Mouse (Mus musculus) forebrain, postnatal 0 days (tissue): ENCODE measurements around the gene Reep6. TPM values are rescaled to one million over a fixed set of nuclear protein-coding genes. Genes with fewer than 3 reads are reported as not detected.

Experiments used
- ATAC-seq: fragments of 200-750 bp; cut with Nextera tagmentation; 2 replicates; pipeline ENCODE4 v1.8.0; 2017; ENCODE audit warnings: mild to moderate bottlenecking, moderate library complexity
- DNase-seq: peaks from one replicate; pipeline ENCODE4 v3.0.0-alpha.2; 2015
- H3K27ac ChIP-seq: fragments of 300-500 bp; sonication (generic); 2 replicates; pipeline ENCODE4 v1.5.1; 2014; ENCODE audit warnings: low read depth, mild to moderate bottlenecking, antibody characterized with exemption, low read length, moderate library complexity, mixed read lengths
- H3K27me3 ChIP-seq: fragments of 300-500 bp; sonication (generic); 2 replicates; pipeline ENCODE4 v1.6.1; 2014; ENCODE audit warnings: mild to moderate bottlenecking, low read length, mixed read lengths; ENCODE audit not compliant: insufficient read depth
- H3K36me3 ChIP-seq: fragments of 300-500 bp; sonication (generic); 2 replicates; pipeline ENCODE4 v1.6.1; 2014; ENCODE audit warnings: mild to moderate bottlenecking, moderate library complexity; ENCODE audit not compliant: insufficient read depth
- H3K4me1 ChIP-seq: fragments of 300-500 bp; sonication (generic); 2 replicates; pipeline ENCODE4 v1.6.1; 2014; ENCODE audit warnings: antibody characterized with exemption; ENCODE audit not compliant: insufficient read depth
- H3K4me2 ChIP-seq: fragments of 300-500 bp; sonication (generic); 2 replicates; pipeline ENCODE4 v1.6.1; 2014; ENCODE audit warnings: low read depth, mild to moderate bottlenecking, moderate library complexity
- H3K4me3 ChIP-seq: fragments of 300-500 bp; sonication (generic); 2 replicates; pipeline ENCODE4 v1.5.1; 2014; ENCODE audit warnings: low read depth, low read length, mixed read lengths
- H3K9ac ChIP-seq: fragments of 300-500 bp; sonication (generic); 2 replicates; pipeline ENCODE4 v1.6.1; 2014; ENCODE audit warnings: mild to moderate bottlenecking
- H3K9me3 ChIP-seq: fragments of 300-500 bp; sonication (generic); 2 replicates; pipeline ENCODE4 v1.6.1; 2016; ENCODE audit warnings: low read length
- CTCF ChIP-seq: sonication (generic); IDR thresholded peaks from 2 replicates; pipeline ENCODE4 v1.5.1; 2016; ENCODE audit warnings: antibody characterized with exemption, control low read depth, low read depth
- WGBS: fragments of 180-500 bp; shearing (Covaris S2); extraction: QIAGEN DNeasy Blood & Tissue Kit; methylation state at CpG from one replicate; pipeline ENCODE4 v1.1.7; 2014; 5-methylcytosine and 5-hydroxymethylcytosine counted together
- polyA plus RNA-seq: library from polyadenylated mRNA; unstranded; fragments of >200 nt; fragmentation: Nextera tagmentation; extraction: Ambion mirVana; gene quantifications from 2 replicates; pipeline ENCODE4 v1.2.1, GENCODE M21; 2015
- total RNA-seq: library from RNA; depleted of rRNA; stranded (reverse); fragments of >200 nt; gene quantifications from 2 replicates; pipeline ENCODE4 v1.2.3, GENCODE M21; 2014

Gene Reep6
- total and polyA plus RNA-seq, 2 experiments from 2014 or later: 1.8 to 6.4 TPM

- Histone ChIP-seq H3K27ac (no peak overlapping the region; the same call in 1 of the 2 replicates), H3K27me3 (no peaks in the 10 kb centered on the region), H3K9me3 (no peaks in the 10 kb centered on the region), H3K4me2 (no peak overlapping the region), H3K9ac (no peak overlapping the region), H3K36me3 (peaks cover 98% of the 10 kb centered on the region), H3K4me3 (no peak overlapping the region), H3K4me1 (no peaks in the 10 kb centered on the region)
- WGBS: 75% methylated on average over 54 of the region's 54 CpGs
- DNase-seq: no peak
- no peak for TF ChIP-seq CTCF
- no peak for ATAC-seq
Observed at GRCm38 (mm10) chr10:80312586-80313504, 16.9 kb upstream of the Reep6 start.

- H3K4me3 ChIP-seq: no peak overlapping the region
- H3K4me2 ChIP-seq: no peak overlapping the region
- no peak overlapping the region for H3K27ac ChIP-seq
- no peaks in the 10 kb centered on the region for H3K27me3 ChIP-seq
- DNase-seq: no peak
- 65% methylated on average over 20 of the region's 20 CpGs for WGBS
- H3K9me3 ChIP-seq: no peaks in the 10 kb centered on the region
- ATAC-seq: no peak
- peaks cover 96% of the 10 kb centered on the region for H3K36me3 ChIP-seq
- H3K4me1 ChIP-seq: no peaks in the 10 kb centered on the region
- TF ChIP-seq CTCF: no peak
- no peak overlapping the region for H3K9ac ChIP-seq
Observed at GRCm38 (mm10) chr10:80313627-80314201, 16.0 kb upstream of the Reep6 start.

GRCm38 (mm10) chr10:80314494-80315001 is 15.2 kb upstream of the Reep6 start:
- peaks cover 88% of the 10 kb centered on the region for H3K36me3 ChIP-seq
- WGBS: 63% methylated on average over 16 of the region's 16 CpGs
- H3K9ac ChIP-seq: no peak overlapping the region
- no peak for TF ChIP-seq CTCF
- H3K4me3 ChIP-seq: no peak overlapping the region
- H3K27me3 ChIP-seq: no peaks in the 10 kb centered on the region
- H3K9me3 ChIP-seq: no peaks in the 10 kb centered on the region
- DNase-seq (no peak), ATAC-seq (no peak)
- H3K4me2 ChIP-seq: no peak overlapping the region
- H3K4me1 ChIP-seq: peaks cover 2% of the 10 kb centered on the region; the same call in 1 of the 2 replicates
- no peak overlapping the region for H3K27ac ChIP-seq

GRCm38 (mm10) chr10:80315315-80315714 is 14.4 kb upstream of the Reep6 start:
- Histone ChIP-seq H3K9me3 (no peaks in the 10 kb centered on the region), H3K36me3 (peaks cover 82% of the 10 kb centered on the region), H3K4me2 (no peak overlapping the region), H3K4me1 (peaks cover 3% of the 10 kb centered on the region; the same call in 1 of the 2 replicates), H3K4me3 (no peak overlapping the region), H3K27me3 (no peaks in the 10 kb centered on the region), H3K9ac (no peak overlapping the region), H3K27ac (0 out of 2 replicates have a peak overlapping the region, but pooled peaks have one; percentile 9)
- DNase-seq (no peak), ATAC-seq (no peak)
- WGBS: 60% methylated on average over 27 of the region's 27 CpGs
- TF ChIP-seq CTCF: no peak

GRCm38 (mm10) chr10:80316359-80316781 is 13.4 kb upstream of the Reep6 start:
- Histone ChIP-seq H3K4me1 (peaks cover 3% of the 10 kb centered on the region; the same call in 1 of the 2 replicates), H3K4me2 (no peak overlapping the region), H3K27me3 (no peaks in the 10 kb centered on the region), H3K36me3 (peaks cover 72% of the 10 kb centered on the region), H3K27ac (peak overlapping the region; percentile 21; the same call in 1 of the 2 replicates), H3K9ac (no peak overlapping the region), H3K9me3 (no peaks in the 10 kb centered on the region), H3K4me3 (no peak overlapping the region)
- WGBS: 25% methylated on average over 11 of the region's 11 CpGs
- ATAC-seq (peak; percentile 48), DNase-seq (no peak)
- TF ChIP-seq CTCF: no peak

- no peak overlapping the region for H3K4me3 ChIP-seq
- TF ChIP-seq CTCF: no peak
- no peak overlapping the region for H3K4me2 ChIP-seq
- ATAC-seq (no peak), DNase-seq (no peak)
- peaks cover 65% of the 10 kb centered on the region for H3K36me3 ChIP-seq
- no peak overlapping the region for H3K9ac ChIP-seq
- WGBS: 69% methylated on average over 10 of the region's 10 CpGs
- no peaks in the 10 kb centered on the region for H3K27me3 ChIP-seq
- peaks cover 3% of the 10 kb centered on the region; the same call in 1 of the 2 replicates for H3K4me1 ChIP-seq
- 0 out of 2 replicates have a peak overlapping the region, but pooled peaks have one; percentile 21 for H3K27ac ChIP-seq
- H3K9me3 ChIP-seq: no peaks in the 10 kb centered on the region
Observed at GRCm38 (mm10) chr10:80317011-80317410, 12.7 kb upstream of the Reep6 start.

- H3K4me2 ChIP-seq: peak within 1 kb of the TSS; percentile 89
- H3K27ac ChIP-seq: peak within 1 kb of the TSS; percentile 72
- peak within 1 kb of the TSS; percentile 62 for H3K4me3 ChIP-seq
- ATAC-seq (peak; percentile 79), DNase-seq (peak; percentile 93)
- H3K9ac ChIP-seq: peak within 1 kb of the TSS; percentile 57
- H3K9me3 ChIP-seq: no peaks in the 10 kb centered on the region
- no peaks in the 10 kb centered on the region for H3K27me3 ChIP-seq
- peaks cover 3% of the 10 kb centered on the region; the same call in 1 of the 2 replicates for H3K4me1 ChIP-seq
- H3K36me3 ChIP-seq: peaks cover 32% of the 10 kb centered on the region
- TF ChIP-seq CTCF: no peak
- under 1% methylated on average over 34 of the region's 34 CpGs for WGBS
Observed at GRCm38 (mm10) chr10:80320340-80320760, 9.4 kb upstream of the Reep6 start, which contains the start of gene 2310011J03Rik. Gene 2310011J03Rik (minus strand): TSS chr10:80320537.
